Mouse (Mus musculus) liver, embryonic 16.5 days (tissue): ENCODE results near the gene Gm9747. TPM values are rescaled to one million over a fixed set of nuclear protein-coding genes. Genes with fewer than 3 reads are reported as not detected.

Source experiments
- ATAC-seq: fragments of 200-750 bp; cut with Nextera tagmentation; 2 replicates; pipeline ENCODE4 v1.8.0; 2017; ENCODE audit warnings: low read depth, mild to moderate bottlenecking, moderate number of reproducible peaks, moderate library complexity
- H3K27ac ChIP-seq: fragments of 300-500 bp; sonication (generic); 2 replicates; pipeline ENCODE4 v1.5.1; 2014; ENCODE audit warnings: mild to moderate bottlenecking, low read length
- H3K27me3 ChIP-seq: fragments of 300-500 bp; sonication (generic); 2 replicates; pipeline ENCODE4 v1.6.1; 2014; ENCODE audit warnings: low read depth, low read length, mixed read lengths; ENCODE audit not compliant: control insufficient read depth, insufficient read depth
- H3K36me3 ChIP-seq: fragments of 300-500 bp; sonication (generic); 2 replicates; pipeline ENCODE4 v1.6.1; 2014; ENCODE audit warnings: mild to moderate bottlenecking; ENCODE audit not compliant: control insufficient read depth, insufficient read depth
- H3K4me1 ChIP-seq: fragments of 300-500 bp; sonication (generic); 2 replicates; pipeline ENCODE4 v1.6.1; 2014; ENCODE audit warnings: low read depth, low read length, mixed read lengths; ENCODE audit not compliant: control insufficient read depth
- H3K4me2 ChIP-seq: fragments of 300-500 bp; sonication (generic); 2 replicates; pipeline ENCODE4 v1.6.1; 2014; ENCODE audit warnings: low read depth, low read length, mixed read lengths
- H3K4me3 ChIP-seq: fragments of 300-500 bp; sonication (generic); 2 replicates; pipeline ENCODE4 v1.5.1; 2014; ENCODE audit warnings: low read depth, mild to moderate bottlenecking, low read length
- H3K9ac ChIP-seq: fragments of 300-500 bp; sonication (generic); 2 replicates; pipeline ENCODE4 v1.6.1; 2014; ENCODE audit warnings: low read depth, low read length
- H3K9me3 ChIP-seq: fragments of 300-500 bp; sonication (generic); replicated peaks from 2 replicates; pipeline ENCODE4 v1.6.1; 2016; ENCODE audit warnings: low read length; ENCODE audit not compliant: control insufficient read depth
- WGBS: fragments of 180-500 bp; shearing (Covaris S2); extraction: QIAGEN DNeasy Blood & Tissue Kit; methylation state at CpG from one replicate; pipeline ENCODE4 v1.1.7; 2014; ENCODE audit not compliant: insufficient replicate concordance; 5-methylcytosine and 5-hydroxymethylcytosine counted together
- polyA plus RNA-seq: library from polyadenylated mRNA; unstranded; fragments of >200 nt; fragmentation: Nextera tagmentation; extraction: Ambion mirVana; gene quantifications from 2 replicates; pipeline ENCODE4 v1.2.1, GENCODE M21; 2015

Gm9747 gene
- polyA plus RNA-seq, 1 experiment from 2014 or later = 6.6 TPM

GRCm38 (mm10) chr1:82267547-82267946, 34.6 kb downstream of the Gm9747 start:
- 20% methylated on average over 4 of the region's 4 CpGs for WGBS

GRCm38 (mm10) chr1:82272231-82272630, 39.3 kb downstream of the Gm9747 start:
- H3K9me3 ChIP-seq = no peaks in the 10 kb centered on the region
- no peak overlapping the region for H3K27ac ChIP-seq
- no peak overlapping the region for H3K9ac ChIP-seq
- no peaks in the 10 kb centered on the region; the same call in 1 of the 2 replicates for H3K36me3 ChIP-seq
- no peak for ATAC-seq
- no peaks in the 10 kb centered on the region for H3K27me3 ChIP-seq
- no peak overlapping the region for H3K4me3 ChIP-seq
- no peaks in the 10 kb centered on the region; the same call in none of the 2 replicates for H3K4me1 ChIP-seq
- 68% methylated on average over 5 of the region's 5 CpGs for WGBS
- no peak overlapping the region for H3K4me2 ChIP-seq

More at GRCm38 (mm10) chr1:82267547-82267946, 34.6 kb downstream of the Gm9747 start:
- Histone ChIP-seq H3K9ac (no peak overlapping the region), H3K4me2 (no peak overlapping the region), H3K36me3 (no peaks in the 10 kb centered on the region), H3K27me3 (no peaks in the 10 kb centered on the region), H3K9me3 (no peaks in the 10 kb centered on the region), H3K4me1 (no peaks in the 10 kb centered on the region), H3K4me3 (no peak overlapping the region), H3K27ac (no peak overlapping the region)
- ATAC-seq = no peak

- ATAC-seq = no peak
- Histone ChIP-seq H3K4me2 (no peak overlapping the region), H3K9ac (no peak overlapping the region), H3K36me3 (no peaks in the 10 kb centered on the region; the same call in none of the 2 replicates), H3K4me1 (no peaks in the 10 kb centered on the region; the same call in none of the 2 replicates), H3K9me3 (no peaks in the 10 kb centered on the region), H3K27me3 (no peaks in the 10 kb centered on the region), H3K27ac (no peak overlapping the region), H3K4me3 (no peak overlapping the region)
- 54% methylated on average over 6 of the region's 6 CpGs for WGBS
These were observed 40.6 kb downstream of the Gm9747 start for GRCm38 (mm10) chr1:82273529-82273928.

GRCm38 (mm10) chr1:82274361-82274760, 41.4 kb downstream of the Gm9747 start:
- H3K4me2 ChIP-seq = no peak overlapping the region
- no peak overlapping the region for H3K9ac ChIP-seq
- no peak overlapping the region for H3K4me3 ChIP-seq
- H3K27me3 ChIP-seq = no peaks in the 10 kb centered on the region
- ATAC-seq = no peak
- H3K36me3 ChIP-seq = no peaks in the 10 kb centered on the region; the same call in none of the 2 replicates
- H3K4me1 ChIP-seq = no peaks in the 10 kb centered on the region; the same call in none of the 2 replicates
- WGBS = 5% methylated on average over 1 of the region's 1 CpGs
- no peak overlapping the region for H3K27ac ChIP-seq
- no peaks in the 10 kb centered on the region for H3K9me3 ChIP-seq

- no peaks in the 10 kb centered on the region; the same call in none of the 2 replicates for H3K36me3 ChIP-seq
- H3K4me3 ChIP-seq = no peak overlapping the region
- H3K9ac ChIP-seq = no peak overlapping the region
- H3K4me2 ChIP-seq = no peak overlapping the region
- 50% methylated on average over 1 of the region's 1 CpGs for WGBS
- H3K4me1 ChIP-seq = peaks cover 6% of the 10 kb centered on the region; the same call in 1 of the 2 replicates
- H3K27ac ChIP-seq = no peak overlapping the region
- no peaks in the 10 kb centered on the region for H3K27me3 ChIP-seq
- H3K9me3 ChIP-seq = no peaks in the 10 kb centered on the region
- ATAC-seq = no peak
These were observed 46.9 kb downstream of the Gm9747 start for GRCm38 (mm10) chr1:82279768-82280167.

- H3K4me3 ChIP-seq = no peak overlapping the region
- no peak overlapping the region for H3K27ac ChIP-seq
- WGBS = 66% methylated on average over 6 of the region's 6 CpGs
- H3K27me3 ChIP-seq = no peaks in the 10 kb centered on the region
- no peaks in the 10 kb centered on the region for H3K9me3 ChIP-seq
- H3K36me3 ChIP-seq = no peaks in the 10 kb centered on the region; the same call in none of the 2 replicates
- peaks cover 6% of the 10 kb centered on the region; the same call in 1 of the 2 replicates for H3K4me1 ChIP-seq
- no peak overlapping the region for H3K9ac ChIP-seq
- H3K4me2 ChIP-seq = no peak overlapping the region
- ATAC-seq = no peak
These were observed 48.9 kb downstream of the Gm9747 start for GRCm38 (mm10) chr1:82281823-82282222.

- Histone ChIP-seq H3K4me1 (peaks cover 6% of the 10 kb centered on the region; the same call in 1 of the 2 replicates), H3K9ac (peak overlapping the region; percentile 78), H3K36me3 (no peaks in the 10 kb centered on the region), H3K9me3 (no peaks in the 10 kb centered on the region), H3K4me2 (peak overlapping the region; percentile 92), H3K27ac (peak overlapping the region; percentile 82), H3K4me3 (peak overlapping the region; percentile 66), H3K27me3 (no peaks in the 10 kb centered on the region)
- WGBS = under 1% methylated on average over 35 of the region's 35 CpGs
- ATAC-seq = peak; percentile 98
These were observed 50.2 kb downstream of the Gm9747 start for GRCm38 (mm10) chr1:82282992-82283611.

- Histone ChIP-seq H3K27ac (peak overlapping the region; percentile 82), H3K9ac (peak overlapping the region; percentile 78), H3K4me1 (peaks cover 6% of the 10 kb centered on the region; the same call in 1 of the 2 replicates), H3K4me2 (peak overlapping the region; percentile 92), H3K36me3 (no peaks in the 10 kb centered on the region), H3K9me3 (no peaks in the 10 kb centered on the region), H3K27me3 (peaks cover 4% of the 10 kb centered on the region), H3K4me3 (peak overlapping the region; percentile 66)
- WGBS = 64% methylated on average over 1 of the region's 1 CpGs
- ATAC-seq = peak; percentile 25; the same call in 1 of the 2 replicates
These were observed 51.0 kb downstream of the Gm9747 start for GRCm38 (mm10) chr1:82283901-82284301.

GRCm38 (mm10) chr1:82284403-82284802, 51.5 kb downstream of the Gm9747 start:
- no peak for ATAC-seq
- 35% methylated on average over 4 of the region's 4 CpGs for WGBS
- Histone ChIP-seq H3K4me2 (peak overlapping the region; percentile 15; the same call in 1 of the 2 replicates), H3K27me3 (peaks cover 9% of the 10 kb centered on the region), H3K4me1 (peaks cover 6% of the 10 kb centered on the region; the same call in 1 of the 2 replicates), H3K9me3 (no peaks in the 10 kb centered on the region), H3K4me3 (peak overlapping the region; percentile 66; the same call in 1 of the 2 replicates), H3K9ac (no peak overlapping the region), H3K36me3 (no peaks in the 10 kb centered on the region), H3K27ac (peak overlapping the region; percentile 82)
